Mouse (Mus musculus) liver, postnatal 0 days (tissue): ENCODE measurements around the gene Ttpal. TPM values are rescaled to one million over a fixed set of nuclear protein-coding genes. Genes with fewer than 3 reads are reported as not detected.
"Not testable (repeated sequence)": the region's sequence is repeated elsewhere in the genome, so short reads cannot be mapped to it uniquely, and the experiment has no call there.

Experiments
- ATAC-seq: fragments of 200-750 bp; cut with Nextera tagmentation; 2 replicates; pipeline ENCODE4 v1.8.0; 2017; ENCODE audit warnings: mild to moderate bottlenecking, moderate library complexity
- DNase-seq: peaks from one replicate; pipeline ENCODE4 v3.0.0-alpha.2; 2016
- H3K27ac ChIP-seq: fragments of 300-500 bp; sonication (generic); 2 replicates; pipeline ENCODE4 v1.5.1; 2014; ENCODE audit warnings: antibody characterized with exemption, moderate library complexity, mild to moderate bottlenecking, low read depth
- H3K27me3 ChIP-seq: fragments of 300-500 bp; sonication (generic); 2 replicates; pipeline ENCODE4 v1.6.1; 2014; ENCODE audit warnings: low read length, control low read depth, mixed read lengths; ENCODE audit not compliant: insufficient read depth
- H3K36me3 ChIP-seq: fragments of 300-500 bp; sonication (generic); replicated peaks from 2 replicates; pipeline ENCODE4 v1.6.1; 2014; ENCODE audit warnings: mild to moderate bottlenecking, control low read depth, low read length, moderate library complexity, mixed read lengths; ENCODE audit not compliant: insufficient read depth
- H3K4me1 ChIP-seq: fragments of 300-500 bp; sonication (generic); 2 replicates; pipeline ENCODE4 v1.6.1; 2014; ENCODE audit warnings: antibody characterized with exemption, mild to moderate bottlenecking, control low read depth; ENCODE audit not compliant: insufficient read depth
- H3K4me2 ChIP-seq: fragments of 300-500 bp; sonication (generic); 2 replicates; pipeline ENCODE4 v1.6.1; 2014; ENCODE audit warnings: low read depth, mild to moderate bottlenecking, low read length, moderate library complexity, mixed read lengths
- H3K4me3 ChIP-seq: fragments of 300-500 bp; sonication (generic); 2 replicates; pipeline ENCODE4 v1.5.1; 2014; ENCODE audit warnings: low read depth, low read length
- H3K9ac ChIP-seq: fragments of 300-500 bp; sonication (generic); replicated peaks from 2 replicates; pipeline ENCODE4 v1.6.1; 2014; ENCODE audit warnings: mild to moderate bottlenecking, moderate library complexity
- H3K9me3 ChIP-seq: fragments of 300-500 bp; sonication (generic); 2 replicates; pipeline ENCODE4 v1.6.1; 2016; ENCODE audit warnings: mild to moderate bottlenecking, control low read depth, low read length, mixed read lengths
- CTCF ChIP-seq: sonication (generic); IDR thresholded peaks from 2 replicates; pipeline ENCODE4 v1.5.1; 2016; ENCODE audit warnings: antibody characterized with exemption, low read depth
- EP300 ChIP-seq: IDR thresholded peaks from 2 replicates; pipeline ENCODE4 v1.6.1; 2016; ENCODE audit warnings: antibody characterized with exemption, low read depth, mild to moderate bottlenecking
- WGBS: fragments of 180-500 bp; shearing (Covaris S2); extraction: QIAGEN DNeasy Blood & Tissue Kit; methylation state at CpG from one replicate; pipeline ENCODE4 v1.1.7; 2014; ENCODE audit not compliant: insufficient replicate concordance; 5-methylcytosine and 5-hydroxymethylcytosine counted together
- polyA plus RNA-seq: library from polyadenylated mRNA; unstranded; fragments of >200 nt; fragmentation: Nextera tagmentation; extraction: Ambion mirVana; gene quantifications from 2 replicates; pipeline ENCODE4 v1.2.1, GENCODE M21; 2015

The Ttpal gene
- polyA plus RNA-seq, 1 experiment from 2014 or later: 9.5 TPM

- Histone ChIP-seq H3K36me3 (peaks cover 93% of the 10 kb centered on the region), H3K9me3 (no peaks in the 10 kb centered on the region), H3K27me3 (no peaks in the 10 kb centered on the region), H3K9ac (no peak overlapping the region), H3K4me3 (no peak overlapping the region), H3K4me2 (no peak overlapping the region), H3K4me1 (peaks cover 5% of the 10 kb centered on the region), H3K27ac (peak overlapping the region; percentile 29; the same call in 1 of the 2 replicates)
- TF ChIP-seq CTCF (no peak), EP300 (no peak)
- 64% methylated on average over 3 of the region's 3 CpGs for WGBS
- ATAC-seq: no peak
- no peak for DNase-seq
These were observed 14.6 kb downstream of the Ttpal start for GRCm38 (mm10) chr2:163616652-163617227.

GRCm38 (mm10) chr2:163617232-163617863, 15.2 kb downstream of the Ttpal start:
- Histone ChIP-seq H3K27me3 (no peaks in the 10 kb centered on the region), H3K27ac (peak overlapping the region; percentile 29; the same call in 1 of the 2 replicates), H3K9me3 (no peaks in the 10 kb centered on the region), H3K4me3 (no peak overlapping the region), H3K4me2 (no peak overlapping the region), H3K4me1 (peaks cover 5% of the 10 kb centered on the region), H3K36me3 (peaks cover 93% of the 10 kb centered on the region), H3K9ac (no peak overlapping the region)
- 81% methylated on average over 3 of the region's 3 CpGs for WGBS
- TF ChIP-seq EP300: no peak
- TF ChIP-seq CTCF: no peak
- DNase-seq (no peak), ATAC-seq (no peak)

GRCm38 (mm10) chr2:163617874-163618273, 15.8 kb downstream of the Ttpal start:
- Histone ChIP-seq H3K4me3 (no peak overlapping the region), H3K4me1 (peaks cover 5% of the 10 kb centered on the region), H3K27ac (peak overlapping the region; percentile 34; the same call in 1 of the 2 replicates), H3K9ac (no peak overlapping the region), H3K36me3 (peaks cover 96% of the 10 kb centered on the region), H3K9me3 (no peaks in the 10 kb centered on the region), H3K27me3 (no peaks in the 10 kb centered on the region), H3K4me2 (no peak overlapping the region)
- ATAC-seq (no peak), DNase-seq (no peak)
- no peak for TF ChIP-seq CTCF
- no peak for TF ChIP-seq EP300
- 89% methylated on average over 4 of the region's 4 CpGs for WGBS

GRCm38 (mm10) chr2:163620451-163620850, 18.3 kb downstream of the Ttpal start:
- Histone ChIP-seq H3K9me3 (no peaks in the 10 kb centered on the region), H3K4me2 (no peak overlapping the region), H3K4me1 (peaks cover 5% of the 10 kb centered on the region), H3K9ac (no peak overlapping the region), H3K4me3 (no peak overlapping the region), H3K27ac (peak overlapping the region; percentile 35; the same call in 1 of the 2 replicates), H3K36me3 (peaks cover 96% of the 10 kb centered on the region), H3K27me3 (no peaks in the 10 kb centered on the region)
- ATAC-seq: peak; percentile 49
- 53% methylated on average over 8 of the region's 8 CpGs for WGBS
- DNase-seq: no peak
- TF ChIP-seq EP300 (no peak), CTCF (no peak)

- H3K27me3 ChIP-seq, ATAC-seq, H3K9me3 ChIP-seq, H3K4me2 ChIP-seq, H3K4me3 ChIP-seq, DNase-seq, H3K4me1 ChIP-seq, H3K9ac ChIP-seq: not testable (repeated sequence)
- WGBS: 89% methylated on average over 3 of the region's 3 CpGs
- H3K27ac ChIP-seq: peak overlapping the region; percentile 35; the same call in 1 of the 2 replicates
- H3K36me3 ChIP-seq: peaks cover 97% of the 10 kb centered on the region
These were observed 19.3 kb downstream of the Ttpal start for GRCm38 (mm10) chr2:163621401-163621800.

- TF ChIP-seq CTCF (no peak), EP300 (no peak)
- no peak overlapping the region for H3K9ac ChIP-seq
- ATAC-seq (no peak), DNase-seq (no peak)
- H3K27me3 ChIP-seq: no peaks in the 10 kb centered on the region
- no peaks in the 10 kb centered on the region for H3K4me1 ChIP-seq
- no peaks in the 10 kb centered on the region for H3K9me3 ChIP-seq
- H3K4me3 ChIP-seq: no peak overlapping the region
- 88% methylated on average over 4 of the region's 4 CpGs for whole genome bisulfite sequencing
- H3K27ac ChIP-seq: no peak overlapping the region
- H3K4me2 ChIP-seq: no peak overlapping the region
- peaks cover 97% of the 10 kb centered on the region for H3K36me3 ChIP-seq
These were observed 29.1 kb downstream of the Ttpal start for GRCm38 (mm10) chr2:163631223-163631622.
